Mouse (Mus musculus) cortical plate, adult 2 months (tissue): ENCODE results near the gene Cep57l1.

Source experiments
- CTCF ChIP-seq: fragments of 200-500 bp; IDR thresholded peaks from 2 replicates; pipeline ENCODE4 v1.5.1; 2011; ENCODE audit warnings: mild to moderate bottlenecking, control low read depth, low read length; ENCODE audit not compliant: insufficient read depth; ENCODE audit errors: extremely low read depth
- POLR2A ChIP-seq: fragments of 200-500 bp; IDR thresholded peaks from 2 replicates; pipeline ENCODE4 v1.6.1; 2011; ENCODE audit warnings: mild to moderate bottlenecking, low read length, control low read depth; ENCODE audit not compliant: insufficient read depth; ENCODE audit errors: extremely low read depth

DNA sequence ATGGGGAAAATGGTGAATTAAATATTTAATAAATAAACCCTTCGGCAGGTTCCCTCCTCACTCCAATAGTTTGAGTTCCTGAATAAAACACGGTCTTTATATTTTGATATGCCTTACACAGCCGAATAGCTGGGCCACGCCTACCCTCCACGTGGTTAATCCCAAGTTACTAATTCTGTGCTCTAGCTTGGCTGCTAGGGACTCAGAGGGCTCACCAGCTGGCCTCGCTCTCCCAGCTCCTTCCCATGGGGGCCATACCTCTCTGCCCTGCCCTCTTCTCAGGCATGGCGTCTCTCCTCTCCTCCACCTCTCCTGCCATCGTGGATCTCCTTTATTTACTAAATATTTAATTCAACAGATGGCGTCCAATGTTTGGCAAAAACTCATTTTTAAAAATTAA, 83.5 kb downstream of the Cep57l1 start:
- no peak for TF ChIP-seq CTCF
- no peak for TF ChIP-seq POLR2A
